Mouse (Mus musculus) c-Kit-positive CD71-positive TER-119-negative erythroid progenitor cells, embryonic 14.5 days (primary cell): ENCODE data around the gene Abi1.
"Not testable (repeated sequence)": the region's sequence is repeated elsewhere in the genome, so short reads cannot be mapped to it uniquely, and the experiment has no call there.

Experiments used
- DNase-seq: peaks from one replicate; pipeline ENCODE4 v3.0.0-alpha.2; 2013; ENCODE audit warnings: low read depth

Gene Abi1

GRCm38 (mm10) chr2:23040001-23040646, at the start of gene Abi1:
TSS of gene Abi1 (minus strand) at chr2:23040241.
- peak; percentile 96 for DNase-seq

GRCm38 (mm10) chr2:23084540-23084939, 44.5 kb upstream of the Abi1 start:
- no peak for DNase-seq

GRCm38 (mm10) chr2:23078588-23078987, 38.5 kb upstream of the Abi1 start:
- no peak for DNase-seq

- DNase-seq, result no peak
Observed at GRCm38 (mm10) chr2:23077693-23078092, 37.7 kb upstream of the Abi1 start.

DNA sequence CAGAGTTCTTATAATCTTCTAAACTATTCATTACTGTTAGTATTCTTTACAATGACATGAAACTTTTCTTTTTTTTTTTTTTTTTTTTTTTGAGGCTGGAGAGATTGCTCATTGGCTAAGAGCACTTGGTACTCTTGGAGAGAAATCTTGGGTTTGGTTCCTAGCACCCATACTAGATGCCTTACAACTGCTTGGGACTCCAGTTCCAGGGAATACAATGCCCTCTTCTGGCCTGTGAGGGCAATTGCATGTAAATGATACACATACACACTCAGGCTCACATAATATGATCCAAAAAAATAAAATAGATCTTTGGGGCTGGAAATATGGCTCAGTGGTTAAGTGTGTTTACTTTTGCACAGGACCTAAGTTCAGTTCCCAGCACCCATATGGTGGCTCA, 36.7 kb upstream of the Abi1 start:
- DNase-seq, result no peak

DNA sequence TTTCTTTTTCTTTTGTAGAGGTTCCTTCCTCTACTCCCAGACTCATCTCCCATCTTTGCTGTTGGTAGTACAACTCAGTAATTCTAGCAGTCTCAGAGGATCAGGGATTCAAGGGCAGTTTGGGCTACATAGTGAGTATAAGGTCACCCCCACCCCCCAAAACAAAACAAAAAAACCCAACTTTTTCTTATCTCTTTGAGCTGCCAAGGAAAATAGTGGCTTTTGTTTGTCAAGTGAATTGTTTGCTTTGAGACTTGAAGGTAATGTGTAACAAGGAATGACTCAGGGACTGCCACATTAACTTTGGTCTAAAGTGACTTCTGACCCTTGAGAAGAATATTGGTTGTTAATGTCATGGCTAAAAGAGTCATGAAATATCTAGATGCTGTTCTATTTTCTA, 35.8 kb upstream of the Abi1 start:
- DNase-seq, result no peak

- no peak for DNase-seq
Observed at GRCm38 (mm10) chr2:23071406-23071805, 31.4 kb upstream of the Abi1 start.

GRCm38 (mm10) chr2:23070491-23070890, 30.4 kb upstream of the Abi1 start:
- DNase-seq, result no peak

DNA sequence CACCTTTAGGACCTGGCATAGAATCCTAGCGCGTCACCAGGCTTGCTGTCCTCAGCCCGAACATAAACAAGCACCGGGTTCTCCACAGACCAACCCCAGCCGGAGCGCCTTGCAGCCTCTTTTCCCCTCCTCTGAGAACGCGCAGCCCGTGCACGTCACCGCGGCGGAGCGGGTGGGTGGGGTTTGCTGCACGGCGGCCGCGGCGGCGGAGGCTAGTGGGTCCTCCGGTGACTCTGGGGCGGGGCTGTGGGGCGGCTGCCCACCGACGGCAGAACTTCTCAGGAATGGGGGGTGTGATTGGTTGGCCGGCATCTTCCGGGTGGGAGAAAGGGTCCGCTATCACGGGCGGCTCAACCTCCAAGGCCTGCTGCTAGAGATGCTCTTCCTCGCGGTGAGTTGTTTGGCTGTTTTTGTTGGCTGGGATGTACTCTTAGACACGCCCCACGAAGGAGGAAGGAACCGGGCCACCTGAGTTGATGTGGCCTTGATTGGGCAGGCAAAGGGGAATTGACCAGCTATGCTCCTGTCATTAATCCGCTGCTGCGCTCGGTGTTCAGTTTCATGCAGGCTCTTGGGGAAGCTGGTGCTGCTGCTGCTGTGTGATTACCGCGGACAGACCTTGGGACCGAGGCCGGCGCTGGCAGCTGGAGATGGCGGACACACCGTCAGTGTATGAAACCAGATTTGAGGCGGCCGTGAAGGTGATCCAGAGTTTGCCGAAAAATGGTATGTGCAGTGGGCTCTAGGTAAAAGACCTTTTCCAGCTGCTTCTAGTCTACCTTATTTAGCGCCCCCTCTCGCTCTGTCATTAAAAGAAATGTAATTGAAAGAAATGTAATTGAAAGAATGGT, 29.1 kb upstream of the Abi1 start:
- DNase-seq, result peak; percentile 78

GRCm38 (mm10) chr2:23068370-23068737, 28.3 kb upstream of the Abi1 start:
- DNase-seq, result no peak

DNA sequence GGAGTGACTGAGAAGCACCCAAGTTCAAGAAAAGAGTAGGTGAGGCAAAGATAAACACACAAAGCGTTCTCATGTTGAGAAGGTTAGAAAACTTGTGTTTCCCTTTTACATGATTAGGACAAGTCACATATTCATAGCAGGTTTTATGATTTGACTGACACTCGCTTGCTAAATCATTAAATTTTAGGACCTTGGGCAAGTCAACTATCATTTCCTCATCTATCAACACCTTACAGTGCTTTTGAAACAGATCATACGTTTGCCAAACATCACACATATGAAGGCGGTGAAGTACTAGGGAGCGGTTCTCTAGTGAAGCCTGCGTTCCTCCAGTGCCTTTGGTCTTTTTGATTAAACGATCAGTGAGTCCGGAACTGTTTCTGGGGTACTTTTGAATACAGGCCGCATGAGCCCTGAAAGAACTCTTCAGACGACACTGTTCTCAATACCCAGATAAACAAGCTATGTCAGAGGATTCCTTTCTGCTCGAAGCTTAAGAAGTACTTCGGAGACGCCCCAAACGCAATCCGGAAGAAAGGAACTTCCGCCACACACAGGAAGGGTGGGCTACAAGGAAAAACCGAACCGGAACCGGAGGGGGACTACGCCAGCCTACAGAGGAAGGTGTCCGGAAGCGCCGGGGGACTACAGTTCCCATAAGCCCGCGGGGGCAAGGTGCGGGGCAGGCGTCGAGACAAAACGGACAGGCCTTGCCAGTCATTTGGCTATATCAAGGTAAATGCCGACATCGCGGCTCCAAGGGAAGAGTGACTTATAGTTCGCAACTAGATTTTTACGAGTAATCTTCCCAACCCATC, 27.7 kb upstream of the Abi1 start, which contains the start of gene Acbd5:
TSS of gene Acbd5 (plus strand) at position 616 of the 818 bp plus-strand sequence.
- DNase-seq, result peak; percentile 96

GRCm38 (mm10) chr2:23052523-23052922, 12.5 kb upstream of the Abi1 start:
- no peak for DNase-seq

DNA sequence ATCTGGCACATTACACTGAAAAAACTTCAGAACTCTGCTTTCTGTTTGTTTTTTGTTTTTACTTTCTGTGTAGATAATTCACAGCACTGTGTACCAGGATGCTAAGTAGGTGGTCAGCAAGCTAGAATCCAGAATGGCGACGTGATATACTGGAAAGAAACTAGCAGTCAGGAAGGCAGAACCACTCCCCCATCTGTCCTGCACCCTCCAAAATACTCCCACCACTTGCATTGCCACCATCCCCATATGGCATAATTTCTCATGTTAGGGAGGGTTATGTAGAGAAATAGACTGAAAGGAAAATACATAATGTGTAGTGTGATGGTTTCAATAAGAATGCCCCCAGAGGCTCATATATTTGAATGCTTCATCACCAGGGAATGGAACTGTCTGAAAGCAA, 11.8 kb upstream of the Abi1 start:
- DNase-seq, result no peak

- no peak for DNase-seq
Observed at GRCm38 (mm10) chr2:23048006-23048405, 8.0 kb upstream of the Abi1 start.

GRCm38 (mm10) chr2:23045703-23046102, 5.7 kb upstream of the Abi1 start:
- DNase-seq, result no peak

- no peak for DNase-seq
Observed at GRCm38 (mm10) chr2:23042189-23042588, 2.1 kb upstream of the Abi1 start.

DNA sequence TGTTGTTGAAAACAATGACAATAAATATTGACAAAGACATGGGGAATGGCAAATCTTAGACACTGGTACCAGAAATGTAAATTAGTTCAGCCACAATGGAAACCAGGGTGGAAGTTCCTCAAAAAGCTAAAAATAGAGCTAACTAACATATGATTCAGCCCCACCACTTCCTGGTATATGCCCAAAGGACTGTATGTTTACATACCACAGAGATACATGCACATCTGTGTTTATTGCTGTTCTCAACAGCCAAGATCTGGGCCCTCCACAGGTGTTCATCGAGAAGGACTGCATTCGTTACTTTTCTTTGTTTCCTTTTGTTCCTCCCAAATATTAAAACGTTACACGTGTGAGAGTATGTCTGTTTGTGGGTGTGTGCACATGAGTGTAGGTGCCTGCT, 1.4 kb upstream of the Abi1 start:
- no peak for DNase-seq

- DNase-seq, result not testable (repeated sequence)
Observed at GRCm38 (mm10) chr2:23040690-23041089, 649 bp upstream of the Abi1 start.

- peak; percentile 45 for DNase-seq
Observed at GRCm38 (mm10) chr2:23039082-23040000, 700 bp downstream of the Abi1 start.

GRCm38 (mm10) chr2:23035467-23035866, 4.6 kb downstream of the Abi1 start:
- DNase-seq, result no peak

GRCm38 (mm10) chr2:23034692-23035435, 5.2 kb downstream of the Abi1 start:
- no peak for DNase-seq
